Mouse (Mus musculus): ENCODE data around the gene Eif3k.

GRCm38 (mm10) chr7:28931032-28931694 lies 50.5 kb downstream of the Eif3k start:
- TF ChIP-seq MYOG (IDR thresholded peaks at IDR 0.05; ENCODE audit: control insufficient read depth, extremely low read depth, insufficient read length) = no peak
- no peak for TF ChIP-seq CTCF (IDR thresholded peaks at IDR 0.05; ENCODE audit: control insufficient read depth, insufficient read depth, insufficient read length)
- TF ChIP-seq MAX (IDR thresholded peaks at IDR 0.05) = no peak

Measured in C2C12 (cell line).